Mouse (Mus musculus): ENCODE measurements around the gene Mutyh. TPM values are rescaled to one million over a fixed set of nuclear protein-coding genes. Genes with fewer than 3 reads are reported as not detected.

Mutyh gene
- polyA plus RNA-seq, 1 experiment from 2014 or later: 19.4 TPM

Other genes starting within 250 kb of the Mutyh start
- 2.1 and 3.1 TPM in 2 replicates for gene Ccdc17, start 211.1 kb upstream of the Mutyh start, polyA plus RNA-seq (2015; fragmentation: Nextera tagmentation; extraction: Ambion mirVana)
- 203 and 211 TPM in 2 replicates for gene Nasp, start 179.8 kb upstream of the Mutyh start, polyA plus RNA-seq (2015; fragmentation: Nextera tagmentation; extraction: Ambion mirVana)
- 774 and 800 TPM in 2 replicates for gene Akr1a1, start 156.0 kb upstream of the Mutyh start, polyA plus RNA-seq (2015; fragmentation: Nextera tagmentation; extraction: Ambion mirVana)
- gene Prdx1, start 122.2 kb upstream of the Mutyh start, polyA plus RNA-seq (2015; fragmentation: Nextera tagmentation; extraction: Ambion mirVana): 1,184 and 1,195 TPM in 2 replicates
- gene Mmachc, start 99.3 kb upstream of the Mutyh start, polyA plus RNA-seq (2015; fragmentation: Nextera tagmentation; extraction: Ambion mirVana): 25.0 and 27.1 TPM in 2 replicates
- 23.8 and 27.5 TPM in 2 replicates for gene Ccdc163, start 99.2 kb upstream of the Mutyh start, polyA plus RNA-seq (2015; fragmentation: Nextera tagmentation; extraction: Ambion mirVana)
- gene Tesk2, start 86.8 kb upstream of the Mutyh start, polyA plus RNA-seq (2015; fragmentation: Nextera tagmentation; extraction: Ambion mirVana): 10.9 and 11.4 TPM in 2 replicates
- gene Toe1, start 83 bp upstream of the Mutyh start, polyA plus RNA-seq (2015; fragmentation: Nextera tagmentation; extraction: Ambion mirVana): 40.4 and 41.2 TPM in 2 replicates
- gene Hpdl, start 14.0 kb downstream of the Mutyh start, polyA plus RNA-seq (2015; fragmentation: Nextera tagmentation; extraction: Ambion mirVana): 1.0 TPM in 2 replicates
- 0.57 and 0.62 TPM in 2 replicates for gene Zswim5, start 69.7 kb downstream of the Mutyh start, polyA plus RNA-seq (2015; fragmentation: Nextera tagmentation; extraction: Ambion mirVana)
- gene Urod, start 186.7 kb downstream of the Mutyh start, polyA plus RNA-seq (2015; fragmentation: Nextera tagmentation; extraction: Ambion mirVana): 99.5 and 111 TPM in 2 replicates
- 10.2 and 10.3 TPM in 2 replicates for gene Hectd3, start 187.6 kb downstream of the Mutyh start, polyA plus RNA-seq (2015; fragmentation: Nextera tagmentation; extraction: Ambion mirVana)
- 47.0 and 49.9 TPM in 2 replicates for gene Eif2b3, start 211.7 kb downstream of the Mutyh start, polyA plus RNA-seq (2015; fragmentation: Nextera tagmentation; extraction: Ambion mirVana)

Data from limb, embryonic 13.5 days (tissue).